Mouse (Mus musculus): ENCODE measurements around the gene Bicdl1.
A peak's percentile ranks its signal among the peaks of the same experiment; 100 is the strongest.

Gene Bicdl1

DNA sequence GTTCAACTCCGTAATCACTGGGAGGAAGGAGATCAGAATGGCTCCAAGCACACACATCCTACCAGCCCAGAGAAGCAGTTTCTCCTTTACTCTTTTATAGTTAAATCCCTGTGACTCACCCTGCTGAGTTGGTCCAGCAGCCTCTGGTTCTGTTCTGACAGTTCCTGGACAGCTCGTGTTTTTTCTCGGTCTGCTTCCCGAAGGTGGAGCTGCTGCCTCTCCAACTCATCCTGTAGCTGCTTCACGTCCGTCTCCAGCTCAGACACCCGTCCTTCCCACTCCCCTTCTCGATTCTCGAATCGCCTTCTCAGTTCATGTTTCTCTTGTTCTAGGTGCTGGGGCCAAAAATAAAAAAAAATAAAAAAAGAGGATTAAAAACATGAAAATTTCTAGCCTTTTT, 7.0 kb downstream of the Bicdl1 start:
- DNase-seq, result no peak

- DNase-seq, result no peak
Measured at GRCm38 (mm10) chr5:115722188-115722959, 9.0 kb downstream of the Bicdl1 start.

GRCm38 (mm10) chr5:115720761-115721160, 10.7 kb downstream of the Bicdl1 start:
- peak; percentile 14 for DNase-seq

DNA sequence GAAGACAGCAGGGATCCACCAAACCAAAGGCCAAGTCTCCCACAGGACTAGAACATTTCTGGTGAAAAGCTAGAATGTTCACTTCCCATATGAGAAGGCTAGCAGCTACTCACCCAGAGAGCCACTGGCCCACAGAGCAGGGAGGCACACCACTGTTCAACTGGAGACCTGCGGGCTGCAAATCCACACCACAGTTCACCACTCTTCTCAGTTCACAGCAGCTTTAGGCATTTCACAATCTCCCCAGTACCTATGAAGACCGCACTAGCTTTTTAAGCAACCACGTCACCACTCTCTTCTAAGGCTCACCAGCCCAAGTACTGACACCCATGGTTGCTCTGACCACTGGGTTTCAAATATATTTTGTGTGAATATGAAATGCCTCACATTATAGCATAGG, 13.7 kb downstream of the Bicdl1 start:
- DNase-seq, result no peak

DNA sequence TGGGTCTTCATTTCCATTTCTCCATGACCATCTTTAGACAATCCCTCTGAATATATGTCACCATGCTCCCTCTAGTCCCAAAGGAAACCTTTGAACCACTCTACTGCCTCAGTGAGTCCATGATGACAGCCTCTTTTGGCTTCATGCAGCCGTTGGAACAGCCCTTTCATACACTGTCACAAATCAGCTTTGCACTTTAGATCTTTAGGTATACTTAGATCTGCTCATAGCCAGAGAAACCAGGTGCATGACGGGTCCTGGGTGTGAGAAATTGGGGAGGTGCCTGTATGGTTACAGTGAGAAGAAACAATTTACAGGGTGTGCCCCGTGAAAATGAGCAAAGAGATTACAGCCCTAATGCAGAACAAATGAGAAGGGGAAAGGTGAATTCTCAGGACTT, 14.3 kb downstream of the Bicdl1 start:
- DNase-seq, result no peak

- DNase-seq, result no peak
Measured at GRCm38 (mm10) chr5:115716426-115716825, 15.0 kb downstream of the Bicdl1 start.

DNA sequence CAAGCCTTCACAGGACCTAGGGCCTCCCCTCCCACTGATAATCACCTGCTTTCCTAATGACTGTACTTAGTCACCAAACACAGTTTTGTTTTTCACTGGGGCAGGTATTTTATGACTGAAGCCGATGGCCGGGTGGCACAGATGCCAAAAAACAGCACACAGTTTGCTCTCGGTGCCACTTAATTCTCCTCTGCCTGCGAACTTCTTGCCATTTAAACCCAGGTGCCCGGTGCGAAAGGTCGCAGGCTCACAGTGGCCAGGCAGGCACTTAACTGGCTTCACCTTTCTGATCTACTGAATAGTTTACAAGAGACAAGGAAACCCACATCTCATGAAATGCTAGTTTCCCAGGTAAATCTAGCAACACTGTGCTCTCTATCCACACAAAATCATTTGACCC, 16.7 kb downstream of the Bicdl1 start:
- DNase-seq, result peak; percentile 46

- no peak for DNase-seq
Measured at GRCm38 (mm10) chr5:115712487-115712886, 18.9 kb downstream of the Bicdl1 start.

GRCm38 (mm10) chr5:115711636-115712419, 19.6 kb downstream of the Bicdl1 start:
- no peak for DNase-seq

GRCm38 (mm10) chr5:115710171-115710570, 21.2 kb downstream of the Bicdl1 start:
- no peak for DNase-seq

GRCm38 (mm10) chr5:115708930-115709329, 22.5 kb downstream of the Bicdl1 start:
- no peak for DNase-seq

- DNase-seq, result no peak
Measured at GRCm38 (mm10) chr5:115701981-115702380, 29.4 kb downstream of the Bicdl1 start.

DNA sequence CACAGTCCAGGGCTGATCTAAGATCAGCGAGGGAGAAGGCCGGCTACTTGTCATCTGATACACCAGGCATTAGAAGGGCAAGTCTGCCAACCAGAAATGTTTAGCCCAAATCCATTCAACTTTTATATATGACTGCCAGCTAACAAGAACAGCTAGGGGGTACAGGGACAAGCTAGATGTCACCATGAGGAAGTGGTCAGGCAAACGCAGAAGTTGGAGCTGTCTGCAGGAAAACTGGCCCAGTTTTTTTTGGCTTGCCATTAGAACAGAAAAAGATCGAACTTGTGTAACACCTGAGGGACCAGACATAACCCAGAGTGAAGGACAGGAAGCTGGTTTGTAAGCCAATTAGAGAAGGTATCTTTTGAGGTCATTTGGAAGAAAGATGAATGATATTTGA, 30.2 kb downstream of the Bicdl1 start:
- no peak for DNase-seq

DNA sequence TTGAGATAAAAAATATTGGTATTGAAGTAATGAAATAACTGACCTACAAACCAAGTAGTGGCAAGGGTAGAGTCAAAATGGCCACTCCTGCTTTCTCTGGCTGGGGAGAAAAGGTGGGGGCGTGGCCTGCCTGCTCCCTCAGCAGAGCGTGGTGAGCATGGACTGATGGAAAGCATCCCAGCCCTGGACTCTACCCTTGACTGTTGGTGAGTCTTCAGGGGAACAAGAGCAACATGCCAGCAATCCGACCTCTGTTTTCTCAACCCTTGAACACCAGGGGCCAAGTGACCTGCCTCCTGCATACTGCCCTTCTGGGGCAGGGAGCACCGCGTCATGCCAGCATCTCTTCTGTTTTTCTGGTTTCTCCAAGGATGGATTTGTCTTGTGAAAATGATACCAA, 34.6 kb downstream of the Bicdl1 start:
- peak; percentile 54 for DNase-seq

DNA sequence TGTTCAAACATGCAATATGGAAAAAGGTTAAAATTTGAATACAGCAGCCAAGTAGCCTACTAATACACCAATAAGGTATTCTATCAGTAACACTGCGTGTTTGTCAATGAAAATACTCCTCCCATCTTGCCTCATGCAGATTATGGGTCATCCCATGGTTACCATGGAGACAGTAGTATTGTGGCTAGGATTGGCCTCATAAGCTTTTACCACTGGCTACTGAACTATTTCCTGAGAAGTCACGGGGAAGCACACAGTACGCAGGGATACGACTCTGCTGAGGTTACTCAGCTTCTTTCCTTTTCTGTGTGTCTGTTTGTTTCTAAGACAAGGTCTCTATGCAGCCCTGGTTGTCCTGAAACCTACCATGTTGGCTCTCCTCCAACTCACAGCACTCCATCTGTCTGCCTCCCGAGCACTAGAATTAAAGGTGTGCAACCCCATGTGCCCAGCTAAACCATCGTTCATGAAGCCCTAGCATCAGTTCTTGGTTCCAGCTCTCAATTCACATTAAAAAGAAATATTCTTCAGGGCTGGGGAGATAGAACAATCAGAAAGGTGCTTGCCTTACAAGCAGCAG, 36.1 kb downstream of the Bicdl1 start:
- DNase-seq, result no peak

DNA sequence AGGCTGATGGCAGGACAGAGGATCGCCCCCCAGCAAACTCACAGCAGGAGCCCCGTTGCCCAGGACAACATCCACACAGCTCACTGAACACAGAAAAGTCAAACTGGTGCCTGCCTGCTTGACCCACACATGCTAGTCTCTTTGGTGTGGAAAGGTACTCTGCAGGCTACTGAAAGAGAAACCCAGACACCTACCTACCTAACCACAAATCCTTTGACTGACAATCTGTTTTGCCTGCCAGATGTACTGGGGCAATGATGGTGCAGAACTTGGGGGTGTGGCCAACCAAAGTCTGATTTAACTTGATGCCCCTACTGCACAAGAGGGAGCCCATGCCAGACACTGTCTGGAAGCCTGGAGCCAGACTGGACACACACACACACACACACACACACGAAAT, 38.1 kb downstream of the Bicdl1 start:
- no peak for DNase-seq

- no peak for DNase-seq
Measured at GRCm38 (mm10) chr5:115686716-115687115, 44.7 kb downstream of the Bicdl1 start.

GRCm38 (mm10) chr5:115685126-115685525, 46.3 kb downstream of the Bicdl1 start:
- no peak for DNase-seq

- DNase-seq, result no peak
Measured at GRCm38 (mm10) chr5:115671846-115672245, 59.6 kb downstream of the Bicdl1 start.

DNA sequence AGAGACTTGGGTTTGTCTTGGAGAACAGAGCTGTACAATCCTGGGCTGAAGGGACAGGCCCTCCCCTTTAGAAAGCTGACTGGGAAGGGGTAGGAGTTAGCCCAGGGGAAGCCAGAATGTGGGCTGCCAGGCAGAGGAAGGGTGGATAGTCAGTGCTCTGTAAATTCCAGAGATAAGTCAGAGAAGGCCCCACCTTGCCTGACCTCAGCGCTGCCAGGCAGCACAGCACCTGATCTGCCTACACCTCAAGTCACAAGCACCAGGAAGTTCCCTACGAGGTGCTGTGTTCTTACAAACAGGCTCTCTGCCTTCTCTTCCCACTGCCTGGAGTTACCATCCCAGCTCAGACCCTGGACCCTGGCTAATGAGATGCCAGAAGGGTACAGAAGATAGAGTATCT, 61.0 kb downstream of the Bicdl1 start:
- DNase-seq, result no peak

DNA sequence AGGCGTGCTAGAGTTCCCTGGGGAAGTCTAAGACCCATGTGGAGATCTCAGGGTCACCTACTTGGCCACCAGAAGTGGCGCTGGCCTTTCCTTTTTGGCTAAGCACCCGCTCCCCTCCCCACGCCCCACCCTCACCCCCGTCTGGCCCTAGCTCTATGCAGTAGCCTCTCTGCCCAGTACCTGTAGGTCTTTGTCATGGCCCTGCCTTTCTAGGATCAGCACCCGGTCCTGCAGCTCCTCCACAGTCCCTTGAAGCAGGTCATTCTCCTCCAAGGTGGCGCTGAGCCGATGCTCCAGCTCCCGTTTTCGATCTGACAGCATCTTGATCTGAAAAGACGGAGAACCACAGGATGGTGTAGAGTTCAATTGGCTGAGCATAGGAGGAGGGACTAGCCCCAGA, 61.4 kb downstream of the Bicdl1 start:
- DNase-seq, result no peak

DNA sequence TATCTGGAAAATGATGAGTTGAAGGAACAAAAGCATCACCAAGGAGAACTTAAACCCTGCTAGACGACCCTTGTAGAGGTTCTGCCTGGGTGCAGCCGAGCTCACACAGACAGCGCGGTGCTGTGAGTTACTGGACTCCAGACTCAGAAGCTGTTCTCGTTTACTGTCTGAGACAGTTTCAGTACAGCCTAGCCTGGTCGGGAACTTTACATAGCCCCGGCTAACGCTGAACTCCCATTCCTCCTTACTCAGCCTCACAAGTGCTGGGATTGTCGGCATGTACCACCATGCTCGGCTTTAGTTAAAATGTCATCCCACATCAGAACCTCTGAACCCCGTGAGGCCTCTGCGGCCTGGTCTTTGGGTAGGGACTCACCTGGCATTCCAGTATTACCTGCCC, 62.4 kb downstream of the Bicdl1 start:
- DNase-seq, result no peak

GRCm38 (mm10) chr5:115667894-115668293, 63.5 kb downstream of the Bicdl1 start:
- no peak for DNase-seq

DNA sequence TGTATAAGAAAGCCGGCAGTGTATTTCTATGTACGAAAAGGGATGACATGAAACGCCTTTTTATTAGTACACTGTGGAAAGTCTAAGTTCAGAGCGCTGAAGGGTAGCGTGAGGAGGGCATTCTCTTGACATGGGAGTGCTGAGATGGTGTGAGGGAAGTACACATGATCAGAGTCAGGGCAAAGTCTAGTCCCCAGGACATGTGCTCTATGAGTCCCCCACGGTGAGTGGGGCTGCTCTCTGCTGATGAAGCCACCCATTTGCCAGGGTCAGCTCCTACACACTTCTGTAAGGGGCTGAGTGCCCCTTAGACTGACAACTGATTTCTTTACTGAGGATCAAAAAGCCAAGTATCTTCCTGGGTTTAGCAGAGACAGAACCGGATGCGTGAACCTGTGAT, 64.2 kb downstream of the Bicdl1 start:
- peak; percentile 63 for DNase-seq

All from kidney, adult 11 months (tissue).